Mouse (Mus musculus) retina, embryonic 14.5 days (tissue): ENCODE measurements around the gene Tbcel.
A peak's percentile ranks its signal among the peaks of the same experiment; 100 is the strongest.

ENCODE experiments used
- DNase-seq: peaks from one replicate; pipeline ENCODE4 v3.0.0-alpha.2; 2015; ENCODE audit warnings: low spot score

Gene Tbcel

GRCm38 (mm10) chr9:42442100-42442499 is 65.5 kb downstream of the Tbcel start:
- DNase-seq: no peak

GRCm38 (mm10) chr9:42441234-42441633 is 66.4 kb downstream of the Tbcel start:
- DNase-seq: no peak

- DNase-seq: no peak
Observed at GRCm38 (mm10) chr9:42439446-42439845, 68.2 kb downstream of the Tbcel start.

GRCm38 (mm10) chr9:42432155-42432554 is 75.5 kb downstream of the Tbcel start:
- no peak for DNase-seq

GRCm38 (mm10) chr9:42431606-42432005 is 76.0 kb downstream of the Tbcel start:
- DNase-seq: no peak

- DNase-seq: no peak
Observed at GRCm38 (mm10) chr9:42428060-42428924, 79.3 kb downstream of the Tbcel start.

- DNase-seq: no peak
Observed at GRCm38 (mm10) chr9:42426661-42427358, 80.8 kb downstream of the Tbcel start.

- DNase-seq: no peak
Observed at GRCm38 (mm10) chr9:42423649-42424048, 84.0 kb downstream of the Tbcel start.

- DNase-seq: no peak
Observed at GRCm38 (mm10) chr9:42419687-42420086, 87.9 kb downstream of the Tbcel start.

GRCm38 (mm10) chr9:42418786-42419185 is 88.8 kb downstream of the Tbcel start:
- DNase-seq: no peak

- no peak for DNase-seq
Observed at GRCm38 (mm10) chr9:42417352-42417952, 90.2 kb downstream of the Tbcel start.

- no peak for DNase-seq
Observed at GRCm38 (mm10) chr9:42415184-42415583, 92.4 kb downstream of the Tbcel start.

GRCm38 (mm10) chr9:42413345-42413744 is 94.3 kb downstream of the Tbcel start:
- DNase-seq: no peak

- DNase-seq: no peak
Observed at GRCm38 (mm10) chr9:42411296-42411695, 96.3 kb downstream of the Tbcel start.

- no peak for DNase-seq
Observed at GRCm38 (mm10) chr9:42405736-42406135, 101.9 kb downstream of the Tbcel start.

GRCm38 (mm10) chr9:42401486-42401885 is 106.1 kb downstream of the Tbcel start:
- no peak for DNase-seq

- DNase-seq: no peak
Observed at GRCm38 (mm10) chr9:42399829-42400228, 107.8 kb downstream of the Tbcel start, which contains the start of gene Tecta. Tecta (minus strand) TSS chr9:42399929.

GRCm38 (mm10) chr9:42396141-42396540 is 111.5 kb downstream of the Tbcel start:
- DNase-seq: no peak

GRCm38 (mm10) chr9:42394903-42395302 is 112.7 kb downstream of the Tbcel start:
- DNase-seq: no peak

- no peak for DNase-seq
Observed at GRCm38 (mm10) chr9:42394321-42394720, 113.3 kb downstream of the Tbcel start.

- DNase-seq: no peak
Observed at GRCm38 (mm10) chr9:42392927-42393326, 114.7 kb downstream of the Tbcel start.

GRCm38 (mm10) chr9:42388490-42388889 is 119.1 kb downstream of the Tbcel start:
- peak; percentile 28 for DNase-seq

GRCm38 (mm10) chr9:42387038-42387437 is 120.6 kb downstream of the Tbcel start:
- no peak for DNase-seq
